Mouse (Mus musculus) liver, embryonic 14.5 days (tissue): Measurements from ENCODE around the gene Klri2.

Experiments
- CTCF ChIP-seq: IDR thresholded peaks from 2 replicates; pipeline ENCODE4 v1.5.1; 2016; ENCODE audit warnings: antibody characterized with exemption, low read depth, control low read depth
- EP300 ChIP-seq: IDR thresholded peaks from 2 replicates; pipeline ENCODE4 v1.6.1; 2016; ENCODE audit warnings: antibody characterized with exemption, low read depth

DNA sequence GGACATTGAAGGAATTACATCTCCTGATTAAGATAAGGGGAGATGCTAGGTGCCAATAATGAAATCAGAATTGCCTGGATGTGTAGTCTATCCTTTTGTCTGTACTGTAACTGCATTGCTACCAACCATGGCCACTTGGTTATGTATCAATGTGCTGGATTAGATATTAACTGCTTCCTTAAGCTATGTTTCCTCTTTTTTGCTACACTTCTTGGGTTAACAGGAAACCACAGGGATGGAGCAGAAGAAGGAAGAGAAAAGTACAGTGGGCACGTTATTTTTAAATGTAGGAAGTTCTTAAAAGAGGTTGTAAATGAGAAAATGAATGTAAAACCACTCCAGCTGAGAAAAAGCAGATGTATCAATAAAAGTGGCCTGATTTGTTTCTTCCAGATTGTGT is 26.7 kb downstream of the Klri2 start:
- TF ChIP-seq CTCF (no peak), EP300 (no peak)
